Mouse (Mus musculus) testis, postnatal 14 days (tissue): ENCODE measurements around the gene Arrdc5.

Experiments
- DNase-seq: peaks from one replicate; pipeline ENCODE4 v3.0.0; 2021; ENCODE audit warnings: low spot score

The Arrdc5 gene

GRCm38 (mm10) chr17:56300186-56300585 lies at the start of gene Arrdc5:
Gene Arrdc5 (minus strand): TSS chr17:56300286.
- no peak for DNase-seq

GRCm38 (mm10) chr17:56348586-56348985 lies 48.5 kb upstream of the Arrdc5 start:
- no peak for DNase-seq

- no peak for DNase-seq
These were observed 48.0 kb upstream of the Arrdc5 start for GRCm38 (mm10) chr17:56348128-56348527.

- DNase-seq, result no peak
These were observed 45.3 kb upstream of the Arrdc5 start for GRCm38 (mm10) chr17:56345364-56345763.

GRCm38 (mm10) chr17:56343466-56343865 lies 43.4 kb upstream of the Arrdc5 start:
- no peak for DNase-seq

- no peak for DNase-seq
These were observed 40.6 kb upstream of the Arrdc5 start for GRCm38 (mm10) chr17:56340717-56341116.

GRCm38 (mm10) chr17:56338909-56339308 lies 38.8 kb upstream of the Arrdc5 start:
- DNase-seq, result no peak

GRCm38 (mm10) chr17:56337791-56338190 lies 37.7 kb upstream of the Arrdc5 start:
- DNase-seq, result no peak

GRCm38 (mm10) chr17:56337190-56337589 lies 37.1 kb upstream of the Arrdc5 start:
- no peak for DNase-seq

GRCm38 (mm10) chr17:56332987-56333386 lies 32.9 kb upstream of the Arrdc5 start:
- DNase-seq, result no peak

- DNase-seq, result no peak
These were observed 31.2 kb upstream of the Arrdc5 start for GRCm38 (mm10) chr17:56331256-56331655.

GRCm38 (mm10) chr17:56330345-56330744 lies 30.3 kb upstream of the Arrdc5 start:
- DNase-seq, result no peak

- DNase-seq, result no peak
These were observed 29.2 kb upstream of the Arrdc5 start for GRCm38 (mm10) chr17:56329267-56329666.

GRCm38 (mm10) chr17:56326153-56327147 lies 26.4 kb upstream of the Arrdc5 start:
- peak; percentile 27 for DNase-seq

GRCm38 (mm10) chr17:56325450-56326152 lies 25.5 kb upstream of the Arrdc5 start, which contains the start of gene Kdm4b:
Gene Kdm4b (plus strand): TSS chr17:56326062.
- peak; percentile 99 for DNase-seq

- DNase-seq, result no peak
These were observed 24.3 kb upstream of the Arrdc5 start for GRCm38 (mm10) chr17:56324419-56324818.

GRCm38 (mm10) chr17:56309191-56309945 lies 9.3 kb upstream of the Arrdc5 start:
- DNase-seq, result no peak

GRCm38 (mm10) chr17:56308088-56308487 lies 8.0 kb upstream of the Arrdc5 start:
- DNase-seq, result peak; percentile 27

- DNase-seq, result no peak
These were observed 5.7 kb upstream of the Arrdc5 start for GRCm38 (mm10) chr17:56305826-56306225.

GRCm38 (mm10) chr17:56305156-56305555 lies 5.1 kb upstream of the Arrdc5 start:
- DNase-seq, result no peak

- DNase-seq, result no peak
These were observed 4.6 kb upstream of the Arrdc5 start for GRCm38 (mm10) chr17:56304718-56305117.
